Mouse (Mus musculus): ENCODE data around the gene Daam2.

- TF ChIP-seq GATA1 (IDR thresholded peaks at IDR 0.05; ENCODE audit: low read length): no peak
- TF ChIP-seq TAL1 (IDR thresholded peaks at IDR 0.05; ENCODE audit: low read length): no peak
Observed at GRCm38 (mm10) chr17:49419813-49420212, 144.3 kb downstream of the Daam2 start.
